Mouse (Mus musculus) liver, embryonic 16.5 days (tissue): Measurements from ENCODE around the gene Foxd1. TPM values are rescaled to one million over a fixed set of nuclear protein-coding genes. Genes with fewer than 3 reads are reported as not detected.

Experiments
- ATAC-seq: fragments of 200-750 bp; cut with Nextera tagmentation; 2 replicates; pipeline ENCODE4 v1.8.0; 2017; ENCODE audit warnings: low read depth, mild to moderate bottlenecking, moderate number of reproducible peaks, moderate library complexity
- H3K27ac ChIP-seq: fragments of 300-500 bp; sonication (generic); 2 replicates; pipeline ENCODE4 v1.5.1; 2014; ENCODE audit warnings: mild to moderate bottlenecking, low read length
- H3K27me3 ChIP-seq: fragments of 300-500 bp; sonication (generic); 2 replicates; pipeline ENCODE4 v1.6.1; 2014; ENCODE audit warnings: low read depth, low read length, mixed read lengths; ENCODE audit not compliant: control insufficient read depth, insufficient read depth
- H3K36me3 ChIP-seq: fragments of 300-500 bp; sonication (generic); 2 replicates; pipeline ENCODE4 v1.6.1; 2014; ENCODE audit warnings: mild to moderate bottlenecking; ENCODE audit not compliant: control insufficient read depth, insufficient read depth
- H3K4me1 ChIP-seq: fragments of 300-500 bp; sonication (generic); 2 replicates; pipeline ENCODE4 v1.6.1; 2014; ENCODE audit warnings: low read depth, low read length, mixed read lengths; ENCODE audit not compliant: control insufficient read depth
- H3K4me2 ChIP-seq: fragments of 300-500 bp; sonication (generic); 2 replicates; pipeline ENCODE4 v1.6.1; 2014; ENCODE audit warnings: low read depth, low read length, mixed read lengths
- H3K4me3 ChIP-seq: fragments of 300-500 bp; sonication (generic); 2 replicates; pipeline ENCODE4 v1.5.1; 2014; ENCODE audit warnings: low read depth, mild to moderate bottlenecking, low read length
- H3K9ac ChIP-seq: fragments of 300-500 bp; sonication (generic); 2 replicates; pipeline ENCODE4 v1.6.1; 2014; ENCODE audit warnings: low read depth, low read length
- H3K9me3 ChIP-seq: fragments of 300-500 bp; sonication (generic); replicated peaks from 2 replicates; pipeline ENCODE4 v1.6.1; 2016; ENCODE audit warnings: low read length; ENCODE audit not compliant: control insufficient read depth
- WGBS: fragments of 180-500 bp; shearing (Covaris S2); extraction: QIAGEN DNeasy Blood & Tissue Kit; methylation state at CpG from one replicate; pipeline ENCODE4 v1.1.7; 2014; ENCODE audit not compliant: insufficient replicate concordance; 5-methylcytosine and 5-hydroxymethylcytosine counted together
- polyA plus RNA-seq: library from polyadenylated mRNA; unstranded; fragments of >200 nt; fragmentation: Nextera tagmentation; extraction: Ambion mirVana; gene quantifications from 2 replicates; pipeline ENCODE4 v1.2.1, GENCODE M21; 2015

The Foxd1 gene
- polyA plus RNA-seq, 1 experiment from 2014 or later = not detected

- no peaks in the 10 kb centered on the region for H3K4me1 ChIP-seq
- no peak overlapping the region for H3K27ac ChIP-seq
- H3K4me2 ChIP-seq = peak overlapping the region; percentile 56
- H3K9ac ChIP-seq = no peak overlapping the region; the same call in 1 of the 2 replicates
- ATAC-seq = peak; percentile 39; the same call in 1 of the 2 replicates
- peaks cover 47% of the 10 kb centered on the region for H3K27me3 ChIP-seq
- no peaks in the 10 kb centered on the region; the same call in 1 of the 2 replicates for H3K9me3 ChIP-seq
- H3K4me3 ChIP-seq = peak overlapping the region; percentile 36
- no peaks in the 10 kb centered on the region for H3K36me3 ChIP-seq
- WGBS = 1% methylated on average over 68 of the region's 68 CpGs
Observed at GRCm38 (mm10) chr13:98390771-98391634, 37.0 kb downstream of the Foxd1 start.

GRCm38 (mm10) chr13:98391635-98391990 is 37.6 kb downstream of the Foxd1 start:
- Histone ChIP-seq H3K4me1 (no peaks in the 10 kb centered on the region), H3K4me2 (peak overlapping the region; percentile 56), H3K4me3 (peak overlapping the region; percentile 36; the same call in 1 of the 2 replicates), H3K27me3 (peaks cover 47% of the 10 kb centered on the region), H3K36me3 (no peaks in the 10 kb centered on the region), H3K27ac (no peak overlapping the region), H3K9ac (no peak overlapping the region), H3K9me3 (no peaks in the 10 kb centered on the region)
- ATAC-seq = no peak
- WGBS = 2% methylated on average over 4 of the region's 4 CpGs

- Histone ChIP-seq H3K4me2 (no peak overlapping the region), H3K9ac (no peak overlapping the region), H3K9me3 (no peaks in the 10 kb centered on the region), H3K27me3 (peaks cover 47% of the 10 kb centered on the region), H3K27ac (no peak overlapping the region), H3K4me1 (no peaks in the 10 kb centered on the region), H3K36me3 (no peaks in the 10 kb centered on the region), H3K4me3 (no peak overlapping the region)
- 16% methylated on average over 6 of the region's 6 CpGs for WGBS
- no peak for ATAC-seq
Observed at GRCm38 (mm10) chr13:98392031-98392430, 38.0 kb downstream of the Foxd1 start.

GRCm38 (mm10) chr13:98393356-98394070 is 39.5 kb downstream of the Foxd1 start:
- Histone ChIP-seq H3K36me3 (no peaks in the 10 kb centered on the region), H3K27ac (no peak overlapping the region), H3K4me3 (no peak overlapping the region), H3K4me2 (no peak overlapping the region), H3K4me1 (no peaks in the 10 kb centered on the region), H3K9me3 (no peaks in the 10 kb centered on the region), H3K9ac (no peak overlapping the region), H3K27me3 (peaks cover 45% of the 10 kb centered on the region)
- WGBS = 23% methylated on average over 10 of the region's 10 CpGs
- no peak for ATAC-seq

Other genes with a start within 250 kb of the Foxd1 start
- gene Arhgef28, start 147.8 kb upstream of the Foxd1 start, polyA plus RNA-seq = 0.68 and 1.3 TPM in 2 replicates
- gene Utp15, start 91.2 kb upstream of the Foxd1 start, polyA plus RNA-seq = 10.0 and 10.6 TPM in 2 replicates
- 6.6 and 6.7 TPM in 2 replicates for gene Ankra2, start 91.2 kb upstream of the Foxd1 start, polyA plus RNA-seq
- not detected in 2 replicates for gene Gm21976, start 74.4 kb upstream of the Foxd1 start, polyA plus RNA-seq
- gene Btf3, start 37.2 kb upstream of the Foxd1 start, polyA plus RNA-seq = 258 and 312 TPM in 2 replicates
- 0.84 and 1.1 TPM in 2 replicates for gene Gm10320, start 137.8 kb downstream of the Foxd1 start, polyA plus RNA-seq